ENCODE assay signal across 8 mouse cellular contexts in genomic region chr16:90221441-90222070, GRCm38 (mm10). TPM values are rescaled to one million over a fixed set of nuclear protein-coding genes. Genes with fewer than 3 reads are reported as not detected.
DNase-seq lines count a peak whose midpoint lies in the region; ATAC-seq and TF ChIP-seq lines count a peak whose summit lies in the region.

No protein-coding gene starts in this region.

- H3K9me3 ChIP-seq in heart, embryonic 13.5 days, result no peaks in the 10 kb centered on the region
- no peaks in the 10 kb centered on the region for H3K9me3 ChIP-seq in E14TG2a.4 (ENCODE audit: low read length)

- H3K27me3 ChIP-seq in heart, embryonic 13.5 days (replicated peaks), result no peaks in the 10 kb centered on the region
- no peaks in the 10 kb centered on the region for H3K27me3 ChIP-seq in E14TG2a.4 (ENCODE audit: insufficient read depth, low read length)

- H3K9ac ChIP-seq in heart, embryonic 13.5 days, result peak overlapping the region; percentile 99

- peak overlapping the region; percentile 97 for H3K27ac ChIP-seq in heart, embryonic 13.5 days (replicated peaks)

- ATAC-seq in heart, embryonic 13.5 days (ENCODE audit: extremely low read depth, insufficient number of reproducible peaks, low FRiP score, low TSS enrichment), result no peak
- ATAC-seq in erythroid progenitor cell, adult 5-6 weeks (replicated peaks; ENCODE audit: low FRiP score, poor library complexity, severe bottlenecking), result peak; percentile 21; the same call in 1 of the 2 replicates

- 2% methylated on average over 20 of the region's 20 CpGs for WGBS in heart, embryonic 13.5 days
- under 1% methylated on average over 20 of the region's 20 CpGs for WGBS in large intestine, adult 2 months

- peak overlapping the region; percentile 78 for H3K4me2 ChIP-seq in heart, embryonic 13.5 days

- H3K4me1 ChIP-seq in heart, embryonic 13.5 days, result peaks cover 33% of the 10 kb centered on the region
- H3K4me1 ChIP-seq in E14TG2a.4 (replicated peaks; ENCODE audit: low read depth, low read length), result peaks cover 74% of the 10 kb centered on the region

- H3K36me3 ChIP-seq in heart, embryonic 13.5 days, result peaks cover 37% of the 10 kb centered on the region
- peaks cover 49% of the 10 kb centered on the region for H3K36me3 ChIP-seq in E14TG2a.4 (ENCODE audit: insufficient read depth, low read length)

- TF ChIP-seq CTCF in E14TG2a.4 (conservative IDR thresholded peaks at IDR 0.05; ENCODE audit: low read length), result no peak

- peak overlapping the region; percentile 96 for H3K4me3 ChIP-seq in heart, embryonic 13.5 days
- H3K4me3 ChIP-seq in E14TG2a.4 (replicated peaks; ENCODE audit: low read length), result peak overlapping the region; percentile 94

- DNase-seq in heart, postnatal 4 days, result no peak
- peak; percentile 67 for DNase-seq in large intestine, adult 2 months (ENCODE audit: low read depth, low spot score)
- DNase-seq in naive thymus-derived CD4-positive, alpha-beta T cell, adult 2 months (ENCODE audit: low read depth), result peak; percentile 53
- no peak for DNase-seq in layer of hippocampus, adult 18-20 months (ENCODE audit: low spot score in 2 of 2)
- DNase-seq in spleen, adult 12 weeks (ENCODE audit: low spot score), result no peak

RNA-seq across cellular contexts. Expression of gene Sod1, which starts 1.0 kb away (rescaled TPM):
- 927 and 1,079 TPM in 2 replicates for polyA plus RNA-seq in heart, embryonic 13.5 days (2015; fragmentation: Nextera tagmentation; extraction: Ambion mirVana)
- 100 to 1,000 TPM; 499 to 512 TPM for total RNA-seq in heart, postnatal 4 days (2021)
- 342 and 358 TPM in 2 replicates for total RNA-seq in erythroid progenitor cell, adult 5-6 weeks (2015; ENCODE audit: low replicate concordance)
- 292 and 427 TPM in 2 replicates for total RNA-seq in erythroid progenitor cell, adult 5-6 weeks (2017; ENCODE audit: low replicate concordance)
- 371 and 473 TPM in 2 replicates for polyA plus RNA-seq in large intestine, adult 2 months (2012; rRNA removed)
- total RNA-seq in layer of hippocampus, adult 18-20 months (2021), result 100 to 1,000 TPM; 412 to 430 TPM

Comparison
In these comparisons a context has a peak if more than half of its experiments do, and no peak if none do; other contexts are left out.
1. DNase-seq: peak in large intestine, adult 2 months (single experiment) and naive thymus-derived CD4-positive, alpha-beta T cell, adult 2 months (single experiment); none in heart, postnatal 4 days (single experiment), layer of hippocampus, adult 18-20 months (0 of 2) and spleen, adult 12 weeks (single experiment).